Mouse (Mus musculus): ENCODE data around the gene Olfr183.

Gene Olfr183

DNA sequence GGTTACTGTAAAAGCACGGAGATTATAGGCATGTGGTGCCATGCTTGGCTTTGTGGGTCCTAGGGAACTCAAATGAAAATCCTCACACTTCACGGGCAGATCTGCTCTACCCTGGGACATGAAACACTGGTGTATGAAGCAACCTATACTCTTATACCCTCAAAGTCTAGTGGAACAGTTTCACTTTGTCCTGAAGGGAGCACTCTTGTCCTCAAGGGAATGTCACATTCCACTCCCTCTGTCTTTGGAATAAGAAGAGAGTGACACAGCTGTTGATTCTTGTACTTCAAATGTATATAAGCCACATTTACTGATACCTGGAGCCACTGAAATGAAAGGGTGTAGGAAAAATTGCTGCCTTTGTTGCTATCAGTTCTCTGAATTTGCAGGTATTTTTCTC is at the start of gene Olfr183:
Olfr183 (plus strand) TSS at position 301 of the 400 bp plus-strand sequence.
- WGBS: 75% methylated on average over 2 of the region's 2 CpGs

DNA sequence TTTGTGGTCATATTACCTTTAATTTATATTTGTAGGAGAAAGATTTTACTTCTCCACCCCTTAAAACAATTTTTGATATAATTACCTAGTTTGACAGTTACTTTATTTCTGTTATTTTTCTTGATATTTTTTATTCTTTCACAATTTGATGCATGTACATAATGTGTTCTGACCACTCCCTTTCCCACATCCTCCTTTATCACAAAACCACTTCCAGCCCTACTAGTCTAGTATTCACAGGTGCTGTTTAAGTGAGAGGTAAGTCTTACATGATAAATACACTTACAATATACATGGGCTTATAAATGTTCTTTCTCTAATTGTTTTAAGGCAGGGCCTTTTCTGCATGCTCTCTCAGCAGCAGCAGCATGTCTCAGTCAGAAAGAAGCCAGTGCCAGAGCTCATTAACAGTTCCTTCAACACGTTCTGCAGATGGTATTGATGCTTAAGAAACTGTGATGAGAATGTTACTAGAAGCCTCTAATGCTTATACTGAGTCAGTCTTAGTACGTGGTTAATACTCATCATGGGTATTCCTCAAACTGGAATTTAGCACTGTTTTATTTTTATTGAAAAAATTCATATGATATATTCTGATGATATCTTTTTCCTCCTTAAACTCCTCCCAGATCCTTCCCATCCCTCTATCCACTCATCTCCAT is 18.3 kb downstream of the Olfr183 start:
- WGBS: 45% methylated on average over 2 of the region's 2 CpGs

DNA sequence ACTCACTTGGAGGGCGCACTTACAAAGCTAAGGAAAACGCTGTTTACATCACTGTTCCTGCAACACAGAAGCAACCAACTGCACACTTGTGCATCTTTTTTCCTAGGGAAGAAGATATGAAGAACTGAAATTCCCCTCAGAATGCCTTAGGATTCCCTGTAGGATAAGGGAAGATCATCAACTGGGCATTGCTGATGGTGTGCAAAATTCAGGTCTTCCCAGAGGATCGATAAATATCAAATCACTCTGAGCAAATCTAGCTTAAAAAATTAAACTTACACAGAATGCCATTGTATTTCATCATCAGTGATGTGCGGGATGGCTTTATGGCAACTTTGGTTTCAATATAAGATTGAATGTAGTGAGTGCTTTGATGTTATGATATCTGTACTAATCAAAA is 35.0 kb downstream of the Olfr183 start, which contains the start of gene Olfr186:
Olfr186 (minus strand) TSS at position 101 of the 400 bp plus-strand sequence.
- 94% methylated on average over 4 of the region's 4 CpGs for WGBS

GRCm38 (mm10) chr16:59039710-59040109 is 44.6 kb downstream of the Olfr183 start, which contains the start of gene Olfr187:
Olfr187 (minus strand) TSS chr16:59039767.
- 87% methylated on average over 7 of the region's 7 CpGs for WGBS

DNA sequence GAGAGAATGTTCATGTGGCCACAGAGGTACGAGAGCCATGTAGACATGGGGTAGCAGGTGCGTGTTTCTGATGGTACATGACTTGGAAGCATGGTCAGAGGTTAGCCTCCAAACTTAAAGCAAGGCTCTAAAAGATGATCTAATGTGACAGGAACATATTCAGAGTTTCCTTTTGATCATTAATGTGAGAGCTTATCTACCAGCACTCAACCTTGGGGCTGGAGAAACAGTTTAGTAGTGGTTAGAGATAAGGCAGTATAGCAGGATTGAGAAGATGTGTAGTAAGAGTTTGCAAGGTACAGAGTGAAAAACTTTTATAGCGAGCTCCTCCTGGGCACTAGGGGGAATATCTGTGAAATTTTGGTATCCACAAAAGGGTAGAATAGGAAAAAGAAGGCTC is 50.7 kb downstream of the Olfr183 start:
- WGBS: 86% methylated on average over 3 of the region's 3 CpGs

DNA sequence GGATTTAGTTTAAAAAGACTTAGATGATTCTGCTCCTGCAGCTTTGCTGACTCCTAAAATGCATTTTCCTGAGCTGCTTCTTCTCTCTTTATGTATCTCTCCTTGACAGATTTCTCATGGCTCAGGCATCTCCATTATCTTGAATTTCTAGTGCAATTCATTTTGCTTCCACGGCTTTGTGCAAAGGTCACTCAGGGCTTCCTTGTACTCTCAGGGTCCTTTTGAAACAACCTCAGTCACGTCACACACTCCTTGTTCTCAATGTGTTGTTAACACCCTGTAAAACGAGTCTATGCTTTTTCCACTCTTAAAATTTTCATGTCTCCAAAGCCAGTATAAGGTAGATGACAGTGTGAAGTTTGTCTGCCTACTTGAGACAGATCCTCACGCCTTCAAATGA is 52.4 kb downstream of the Olfr183 start:
- 73% methylated on average over 4 of the region's 4 CpGs for WGBS

DNA sequence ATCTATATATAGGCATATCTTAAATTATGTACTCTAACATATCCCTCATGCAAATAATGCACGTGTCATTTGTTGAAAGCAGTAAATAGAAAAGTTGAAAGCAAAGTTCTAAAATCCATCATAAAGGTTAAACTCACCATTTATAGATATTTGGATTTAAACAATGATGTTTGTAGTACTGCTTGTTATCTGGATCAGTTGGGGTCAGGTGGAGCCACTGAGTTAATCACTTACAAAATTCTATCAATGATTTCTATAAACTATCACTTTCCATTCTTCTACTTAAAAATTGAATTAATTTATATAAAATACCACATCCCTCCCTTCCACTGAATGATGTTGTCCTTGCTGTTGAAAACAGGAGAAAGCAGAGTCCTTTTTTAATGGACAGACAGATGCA is 53.7 kb downstream of the Olfr183 start:
- WGBS: 81% methylated on average over 1 of the region's 1 CpGs

DNA sequence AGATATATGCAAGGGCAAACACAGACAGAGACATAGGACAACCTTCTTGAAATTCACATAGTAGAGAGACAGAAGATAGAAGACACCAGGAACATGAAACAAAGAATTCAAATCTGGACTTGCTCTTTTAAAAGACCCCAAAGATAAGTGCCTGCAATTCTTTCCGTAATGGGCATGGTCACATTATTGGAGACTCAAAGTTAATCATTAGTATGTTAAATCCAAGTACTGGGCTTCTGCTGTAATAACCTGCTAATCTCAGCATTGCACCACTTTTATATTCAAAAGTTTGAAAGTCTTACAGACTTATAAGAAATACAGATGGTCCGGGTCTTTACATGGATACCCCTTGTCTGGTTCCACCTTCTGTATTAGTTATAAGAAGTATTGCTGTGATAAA is 54.1 kb downstream of the Olfr183 start:
- 91% methylated on average over 2 of the region's 2 CpGs for WGBS
